Mouse (Mus musculus) kidney, postnatal 36 days (tissue): Measurements from ENCODE around the gene Eif3l.

Experiments
- DNase-seq, 2 experiments: peaks; one replicate each; pipeline ENCODE4 v3.0.0; 2021 to 2022; ENCODE audit warnings: mixed read lengths in 2 of 2

Eif3l gene

DNA sequence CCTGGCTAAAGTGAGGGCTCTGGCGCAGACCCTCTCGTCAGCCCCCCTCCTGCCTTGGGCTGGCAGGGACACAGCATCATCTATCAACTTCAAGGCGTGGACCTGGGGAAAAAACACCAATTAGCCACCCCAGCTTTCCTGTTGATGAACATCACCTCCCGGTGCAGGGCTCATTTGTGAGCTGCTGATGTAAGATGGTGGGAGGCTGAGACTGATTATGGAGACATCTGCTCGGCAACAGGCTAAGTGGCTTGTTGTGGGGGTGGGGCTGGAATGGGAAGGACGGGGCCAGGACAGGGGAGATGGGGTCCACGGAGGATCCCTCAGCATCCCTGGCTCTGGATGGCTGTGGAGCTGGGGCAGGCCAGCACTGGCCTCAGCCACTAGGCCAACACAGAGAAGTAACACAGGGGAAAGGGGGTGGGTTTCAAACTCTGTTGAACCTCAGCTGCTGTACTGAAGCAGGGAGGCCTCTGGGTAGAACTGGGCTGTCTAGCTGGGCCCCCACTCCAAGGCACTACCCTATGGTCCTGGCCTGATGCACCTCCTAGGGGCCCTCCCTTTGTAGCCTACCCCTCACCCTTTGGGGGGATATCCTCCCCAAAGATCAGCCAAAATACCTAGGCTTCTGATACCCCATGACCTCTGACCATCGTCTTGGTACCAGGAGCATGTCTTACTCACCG, 24.7 kb upstream of the Eif3l start:
- no peak for DNase-seq

DNA sequence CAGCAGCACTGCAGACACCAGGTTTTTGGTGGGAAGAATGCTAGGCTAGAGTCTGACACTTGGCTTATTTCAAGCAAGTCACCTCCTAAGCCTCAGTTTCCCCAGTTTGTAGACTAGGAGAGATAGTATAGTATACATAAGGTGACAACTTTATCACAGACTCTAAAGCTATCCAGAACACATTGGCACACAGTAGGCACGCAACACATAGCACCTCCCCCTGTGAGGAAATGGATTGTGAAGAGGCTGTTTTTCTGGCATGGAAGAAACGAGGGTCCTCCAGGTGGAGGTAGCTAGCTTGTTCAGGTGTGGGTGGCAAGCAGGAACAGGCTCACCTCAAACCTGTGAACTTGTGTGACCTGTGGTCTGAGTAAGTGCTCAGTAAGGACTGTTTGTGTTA, 24.0 kb upstream of the Eif3l start:
- no peak for DNase-seq

DNA sequence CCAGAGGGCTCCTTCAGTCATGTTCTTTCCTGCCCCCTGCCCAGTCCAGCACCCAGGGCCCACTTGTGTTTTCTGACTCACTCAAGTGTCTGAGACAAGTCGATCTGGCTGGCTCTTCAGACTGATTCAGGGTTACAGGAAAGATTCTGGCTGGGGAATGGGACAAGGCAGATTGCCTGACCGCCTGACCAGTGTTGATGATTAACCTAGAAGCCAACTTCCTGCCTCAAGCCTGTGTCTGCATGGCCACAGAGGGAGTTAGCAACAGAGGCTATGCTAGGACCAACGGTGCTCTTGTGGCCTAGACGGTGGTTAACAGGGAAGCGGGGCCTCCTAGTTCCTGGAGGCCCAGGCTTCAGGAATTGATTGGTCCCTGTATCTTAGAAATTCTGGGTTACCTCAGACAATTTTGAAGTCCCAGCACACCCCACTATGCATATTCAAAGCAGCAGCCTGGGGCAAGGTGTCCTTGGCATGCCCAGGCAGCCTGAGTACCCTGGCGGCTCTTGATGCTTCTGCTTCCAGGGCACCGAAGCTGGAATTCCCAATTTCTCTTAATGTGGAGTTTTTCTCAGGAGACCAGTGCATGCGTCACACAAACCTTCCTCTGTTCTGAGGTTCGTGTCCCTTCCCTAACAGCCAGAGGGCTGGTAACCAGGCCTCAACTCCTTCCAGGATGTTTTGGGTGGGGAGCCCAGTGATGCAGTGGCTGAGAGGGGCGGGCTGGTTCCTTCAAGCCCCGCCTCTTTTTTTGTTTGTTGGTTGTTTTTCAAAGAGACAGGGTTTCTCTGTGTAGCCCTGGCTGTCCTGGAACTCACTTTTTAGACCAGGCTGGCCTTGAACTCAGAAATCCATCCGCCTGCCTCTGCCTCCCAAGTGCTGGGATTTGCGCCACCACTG, 23.3 kb upstream of the Eif3l start:
- DNase-seq, result peak; percentile 81 to 90

DNA sequence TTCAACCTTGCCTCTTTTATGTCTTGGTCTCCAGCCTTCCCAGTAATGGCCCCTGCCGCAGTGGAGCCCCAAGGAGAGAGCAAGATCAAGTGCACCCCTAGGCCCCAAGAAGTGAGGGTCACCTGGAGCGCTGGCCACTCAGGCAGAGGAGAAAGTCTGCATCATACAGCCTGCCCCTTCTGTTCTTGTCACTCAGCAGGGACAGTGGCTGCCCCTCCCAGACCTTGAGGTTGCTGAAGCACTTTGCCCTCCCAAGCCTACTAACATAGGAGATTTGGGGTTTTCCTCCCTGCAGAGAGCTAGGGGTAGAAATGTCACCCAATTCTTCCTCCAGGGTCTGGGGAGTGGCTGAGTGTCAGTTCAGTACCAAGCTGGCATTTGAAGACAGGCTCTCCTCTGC, 22.6 kb upstream of the Eif3l start:
- no peak for DNase-seq

DNA sequence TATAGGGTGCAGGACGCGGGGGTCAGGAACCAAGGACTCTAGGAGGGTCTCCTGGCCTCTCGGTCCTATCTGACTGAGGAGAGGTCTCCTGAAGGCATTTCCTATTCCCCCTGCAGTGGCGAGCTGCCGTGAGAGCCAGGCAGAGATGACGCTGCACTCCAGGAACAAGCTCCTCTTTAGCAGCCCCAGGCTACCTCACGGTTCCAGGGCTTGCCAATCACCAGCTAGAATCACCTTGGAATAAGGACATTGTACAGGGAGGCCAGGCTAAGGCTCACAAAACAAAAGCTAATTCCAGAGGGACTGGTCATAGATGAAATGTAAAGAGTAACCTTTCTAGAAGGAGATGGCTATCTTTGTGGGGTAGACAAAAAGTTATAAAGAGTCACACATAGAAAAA, 18.4 kb upstream of the Eif3l start:
- DNase-seq, result peak; percentile 23 to 28

DNA sequence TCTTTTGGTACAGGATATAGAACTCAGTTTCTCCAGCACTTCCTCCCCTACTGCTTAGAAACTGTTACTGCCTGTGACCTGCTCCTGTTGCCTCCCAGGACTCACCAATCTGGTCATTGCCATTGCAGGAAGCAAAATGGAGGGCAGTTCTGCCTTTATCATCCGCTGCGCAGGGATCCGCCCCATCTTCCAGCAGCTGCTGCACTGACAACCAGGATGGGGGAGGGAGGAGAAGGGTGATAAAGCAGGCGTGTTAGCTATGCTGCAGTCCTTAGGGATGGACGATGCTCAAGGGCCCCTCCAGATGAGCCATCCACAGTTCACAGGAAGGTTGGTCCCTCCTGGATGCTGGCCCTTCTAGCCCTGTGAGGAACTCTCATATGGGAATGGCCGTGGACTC, 17.1 kb upstream of the Eif3l start:
- no peak for DNase-seq

DNA sequence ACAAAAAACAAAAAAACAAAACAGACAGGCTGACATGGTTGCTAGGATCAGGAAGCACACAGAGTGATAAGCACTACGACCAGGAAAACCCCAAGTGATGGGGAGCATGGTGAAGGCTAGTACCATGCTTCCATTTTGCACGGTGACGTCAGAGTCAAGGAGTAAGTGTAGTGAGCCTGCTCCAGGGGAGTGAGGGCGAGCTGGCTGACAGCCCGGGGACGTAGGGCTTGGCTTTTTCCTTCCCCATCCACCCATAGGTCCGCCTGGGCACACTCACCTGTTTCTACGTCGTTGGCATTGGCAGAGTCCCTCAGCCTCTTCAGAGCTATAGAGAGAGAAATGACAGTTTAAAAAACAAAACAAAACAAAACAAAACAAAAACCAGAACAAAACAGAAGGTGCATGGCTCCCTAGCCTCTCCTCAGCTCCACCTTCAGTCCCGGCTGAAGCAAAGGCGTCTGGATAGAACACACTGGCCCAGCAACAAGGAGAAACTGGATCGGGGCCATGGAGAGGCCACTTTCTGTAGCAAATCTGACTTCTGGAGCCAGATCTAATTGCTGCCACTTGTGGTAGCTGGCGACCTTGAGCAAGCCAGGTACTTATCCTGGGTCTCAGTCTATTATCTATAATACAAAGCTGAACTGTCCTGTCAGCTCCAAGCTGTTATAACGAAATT, 14.0 kb upstream of the Eif3l start:
- DNase-seq, result peak; percentile 26 to 42

DNA sequence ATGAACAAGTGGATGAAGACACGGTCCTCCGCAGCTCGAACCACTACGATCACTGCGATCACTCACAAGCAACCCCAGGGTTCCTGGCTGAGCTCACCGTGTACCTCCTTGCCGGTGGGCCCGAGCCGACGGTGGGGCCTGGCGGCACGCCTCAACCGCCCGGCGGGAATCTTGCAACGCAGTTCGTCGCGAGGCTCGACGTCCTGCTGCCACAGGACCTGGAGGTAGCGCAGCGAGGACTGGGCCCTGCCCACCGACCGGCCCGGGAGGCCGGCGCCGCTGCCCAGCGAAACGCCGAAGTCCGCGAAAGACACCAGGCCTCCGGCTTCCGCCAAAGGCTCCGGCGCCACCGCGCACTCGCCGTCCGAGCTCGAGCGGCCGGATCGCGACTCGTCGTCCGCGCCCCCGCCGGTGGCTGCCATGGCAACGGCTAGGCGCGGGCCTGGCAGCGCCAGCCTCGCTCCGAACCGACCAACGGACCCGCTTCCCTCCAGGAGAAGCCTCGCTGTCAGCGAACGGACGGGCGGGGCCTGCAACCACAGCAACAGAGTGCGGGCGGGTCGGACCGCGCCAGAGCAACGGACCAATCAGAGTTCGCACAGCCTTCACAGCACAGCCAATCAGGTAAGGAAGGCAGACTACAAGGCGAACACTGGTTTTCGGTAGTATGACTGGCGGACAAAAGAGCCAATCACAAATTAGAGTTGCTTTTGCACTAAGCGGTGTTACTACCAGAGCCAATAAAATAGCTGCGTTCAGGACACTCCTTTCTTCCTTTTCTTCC, 12.4 kb upstream of the Eif3l start, which contains the start of gene Ankrd54:
Ankrd54 (minus strand) TSS at position 518 of the 784 bp plus-strand sequence.
- DNase-seq, result peak; percentile 98 to 100

DNA sequence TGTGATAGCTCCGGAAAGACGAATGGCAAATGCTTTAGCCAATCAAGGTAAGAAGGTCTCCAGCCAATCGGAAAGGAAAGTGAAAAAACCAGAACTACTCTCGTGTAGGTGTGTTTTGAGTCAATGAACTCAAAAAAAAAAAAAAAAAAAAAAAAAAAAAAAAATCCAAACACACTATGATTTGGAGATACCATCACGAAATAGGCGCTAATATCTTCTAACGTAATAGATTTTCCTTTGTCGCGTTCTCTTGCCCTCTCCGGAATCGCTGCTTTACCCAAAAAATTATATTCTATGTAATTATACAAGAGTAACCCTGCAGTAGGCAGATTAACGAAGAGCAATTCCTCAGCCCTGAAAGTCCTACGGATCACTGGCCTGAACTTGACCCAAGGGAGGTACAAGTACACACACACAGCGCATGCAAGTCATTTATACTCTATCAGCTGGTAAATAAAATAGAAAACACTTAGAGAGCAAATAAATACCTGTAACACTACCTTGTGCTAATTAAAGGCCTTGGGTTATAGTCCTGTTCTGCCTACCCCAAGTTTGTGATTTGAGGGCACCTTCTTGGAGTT, 11.7 kb upstream of the Eif3l start:
- peak; percentile 30 to 50 for DNase-seq

DNA sequence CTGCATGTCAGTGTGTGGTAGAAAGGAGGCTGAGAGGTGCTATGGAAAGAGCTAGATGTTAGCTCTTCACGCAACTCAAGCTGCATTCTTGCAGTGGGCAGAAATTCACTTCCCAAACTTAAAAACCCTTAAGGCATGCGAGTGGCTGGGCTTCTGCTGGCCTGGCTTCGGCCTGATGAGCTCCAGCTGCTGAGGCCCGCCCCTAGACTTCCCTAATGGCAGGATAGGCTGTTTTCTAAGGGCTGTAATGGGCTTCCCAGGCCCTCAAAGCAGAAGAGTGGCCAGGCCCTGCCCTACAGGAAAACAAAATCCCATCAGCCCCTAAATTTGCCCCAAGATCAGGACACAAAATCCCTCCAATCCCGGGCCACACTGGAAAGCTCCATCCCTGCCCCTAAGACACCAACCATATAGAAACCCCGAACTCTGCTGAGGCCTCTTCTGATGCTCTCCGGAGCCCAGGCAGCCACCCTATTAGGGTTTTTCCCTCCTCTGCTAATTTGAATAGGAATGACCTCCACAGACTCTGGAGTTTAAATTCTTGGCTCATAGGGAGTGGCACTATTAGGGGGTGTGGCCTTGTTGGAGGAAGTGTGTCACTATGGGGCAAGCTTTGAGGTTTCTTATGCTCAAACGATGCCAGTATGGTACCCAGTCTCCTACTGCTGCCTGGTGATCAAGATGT, 9.8 kb upstream of the Eif3l start:
- DNase-seq, result no peak

DNA sequence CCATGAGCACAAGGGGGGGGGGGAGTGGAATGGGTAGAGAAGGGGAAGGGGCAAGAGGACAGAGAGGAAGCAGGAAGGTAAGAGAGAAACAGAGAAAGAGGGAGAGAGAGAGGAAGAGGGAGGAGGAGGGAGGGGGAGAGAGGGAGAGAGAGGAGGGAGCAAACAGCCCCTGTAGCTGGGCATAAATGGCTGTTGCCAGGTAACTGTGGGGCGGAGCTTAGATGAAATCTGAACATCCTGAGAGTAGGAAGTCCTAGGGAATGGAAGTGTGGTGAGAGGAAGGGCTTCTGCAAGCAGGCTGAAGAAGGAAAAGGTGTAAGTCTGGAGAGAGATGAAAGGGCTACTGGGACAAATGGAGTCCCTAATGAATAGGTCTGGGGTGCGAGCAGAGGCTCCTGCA, 8.7 kb upstream of the Eif3l start:
- peak; percentile 47 to 53 for DNase-seq

DNA sequence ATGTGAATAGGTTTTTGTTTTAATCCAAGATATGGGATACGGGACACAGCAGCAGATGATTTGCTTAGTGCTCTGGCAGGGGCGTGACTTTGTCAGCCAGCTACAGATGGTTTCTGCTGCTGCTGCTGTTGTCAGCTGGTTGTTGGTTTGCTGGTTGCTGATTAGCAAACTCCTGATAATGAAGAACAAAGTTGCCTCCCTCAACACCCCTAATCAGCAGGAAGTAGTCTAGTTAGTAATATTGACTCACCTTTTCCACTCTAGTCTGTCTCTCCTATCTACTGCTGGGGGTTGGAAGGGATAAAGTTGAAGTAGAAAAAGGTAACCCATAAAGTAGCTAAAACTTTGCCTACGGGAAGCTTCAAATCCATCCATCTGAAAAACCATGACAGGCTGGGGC, 7.3 kb upstream of the Eif3l start:
- DNase-seq, result no peak

DNA sequence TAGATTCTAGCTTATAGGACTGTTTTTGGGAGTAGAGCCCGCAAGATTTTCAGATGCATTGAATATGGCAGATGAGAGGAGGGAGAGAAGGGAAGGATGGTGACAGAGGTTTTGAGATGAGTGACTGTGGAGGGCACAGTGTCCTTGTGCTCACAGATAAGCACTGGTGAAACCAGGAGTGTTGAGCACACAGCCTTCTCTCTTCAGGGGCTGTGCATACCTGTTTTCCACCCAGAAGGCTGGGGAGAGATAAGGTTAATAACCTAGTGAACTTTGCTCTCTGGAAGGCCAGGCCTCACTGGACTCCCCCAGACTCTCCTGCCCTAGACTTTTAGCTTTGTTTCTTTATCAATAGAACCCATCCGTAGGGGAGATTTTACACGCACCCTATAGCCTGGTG, 6.6 kb upstream of the Eif3l start:
- no peak for DNase-seq

DNA sequence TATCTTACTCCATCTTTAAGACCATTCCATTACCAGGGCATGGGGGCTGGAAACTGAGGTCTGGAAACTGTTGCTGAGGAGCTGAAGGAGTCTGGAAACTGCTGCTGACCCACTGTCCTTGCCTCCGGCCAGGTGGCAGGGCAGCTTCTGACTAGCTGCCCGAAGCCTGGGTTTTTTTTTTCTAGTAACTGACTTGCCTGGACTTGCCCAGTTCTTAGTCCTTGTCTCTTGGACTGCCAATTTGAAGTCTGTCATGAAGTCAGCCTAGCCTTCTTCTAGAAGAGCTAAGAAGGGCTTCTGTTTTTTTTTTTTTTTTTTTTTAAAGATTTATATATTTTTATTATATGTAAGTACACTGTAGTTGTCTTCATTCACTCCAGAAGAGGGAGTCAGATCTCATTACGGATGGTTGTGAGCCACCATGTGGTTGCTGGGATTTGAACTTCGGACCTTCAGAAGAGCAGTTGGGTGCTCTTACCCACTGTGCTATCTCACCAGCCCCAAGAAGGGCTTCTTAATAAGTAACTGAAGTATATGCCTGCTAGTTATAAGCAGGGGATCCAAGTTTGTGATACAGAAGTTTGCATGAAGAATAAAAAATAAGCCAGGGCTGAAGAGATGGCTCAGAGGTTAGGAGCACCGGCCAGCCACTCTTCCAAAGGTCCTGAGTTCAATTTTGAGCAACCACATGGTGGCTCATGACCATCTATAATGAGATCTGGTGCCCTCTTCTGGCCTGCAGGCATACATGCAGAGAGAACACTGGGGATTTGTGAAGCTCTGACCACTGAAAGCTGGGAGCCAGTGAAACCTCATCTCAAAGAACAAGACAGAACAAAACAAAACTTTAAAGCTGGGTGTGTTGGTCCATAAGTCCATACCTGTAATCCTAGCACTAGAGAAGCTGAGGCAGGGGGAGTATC, 3.6 kb upstream of the Eif3l start:
- DNase-seq, result peak; percentile 60 to 63

DNA sequence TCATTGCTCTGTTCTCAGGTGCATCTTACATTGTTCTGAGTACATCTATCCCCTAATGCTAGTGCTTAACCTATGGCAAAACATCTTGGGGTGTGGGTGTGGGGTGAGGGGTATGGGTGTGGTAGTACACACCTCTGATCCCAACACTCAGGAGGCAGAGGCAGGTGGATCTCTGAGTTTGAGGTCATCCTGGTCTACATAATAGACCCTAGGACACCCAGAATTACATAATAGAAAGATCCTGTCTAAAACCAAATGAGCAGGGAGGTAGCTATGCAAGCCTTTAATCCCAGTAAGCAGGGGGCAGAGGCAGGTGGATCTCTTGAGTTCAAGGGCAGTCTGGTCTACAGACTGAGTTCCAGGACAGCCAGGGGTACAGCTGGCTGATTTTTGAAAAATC, 1.2 kb upstream of the Eif3l start:
- no peak for DNase-seq

DNA sequence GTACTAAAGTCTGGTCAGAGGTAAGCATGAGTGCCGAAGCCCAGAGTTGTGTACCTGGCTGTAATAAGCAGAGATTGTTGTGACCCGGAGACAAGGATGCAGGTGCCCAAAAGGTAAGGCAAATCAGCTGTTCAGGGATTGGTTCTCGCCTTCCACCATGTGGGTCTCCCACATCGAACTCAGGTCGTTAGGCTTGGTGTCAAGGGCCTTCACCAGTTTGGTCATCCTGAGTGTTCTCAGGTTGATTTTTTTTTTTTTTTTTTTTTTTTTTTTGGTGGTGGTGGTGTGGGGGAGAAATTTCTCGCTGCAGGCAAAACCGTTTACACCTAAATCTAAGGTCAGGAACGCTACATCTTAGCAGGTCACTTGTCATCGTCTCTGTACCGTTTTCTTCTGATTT, 533 bp upstream of the Eif3l start:
- no peak for DNase-seq

DNA sequence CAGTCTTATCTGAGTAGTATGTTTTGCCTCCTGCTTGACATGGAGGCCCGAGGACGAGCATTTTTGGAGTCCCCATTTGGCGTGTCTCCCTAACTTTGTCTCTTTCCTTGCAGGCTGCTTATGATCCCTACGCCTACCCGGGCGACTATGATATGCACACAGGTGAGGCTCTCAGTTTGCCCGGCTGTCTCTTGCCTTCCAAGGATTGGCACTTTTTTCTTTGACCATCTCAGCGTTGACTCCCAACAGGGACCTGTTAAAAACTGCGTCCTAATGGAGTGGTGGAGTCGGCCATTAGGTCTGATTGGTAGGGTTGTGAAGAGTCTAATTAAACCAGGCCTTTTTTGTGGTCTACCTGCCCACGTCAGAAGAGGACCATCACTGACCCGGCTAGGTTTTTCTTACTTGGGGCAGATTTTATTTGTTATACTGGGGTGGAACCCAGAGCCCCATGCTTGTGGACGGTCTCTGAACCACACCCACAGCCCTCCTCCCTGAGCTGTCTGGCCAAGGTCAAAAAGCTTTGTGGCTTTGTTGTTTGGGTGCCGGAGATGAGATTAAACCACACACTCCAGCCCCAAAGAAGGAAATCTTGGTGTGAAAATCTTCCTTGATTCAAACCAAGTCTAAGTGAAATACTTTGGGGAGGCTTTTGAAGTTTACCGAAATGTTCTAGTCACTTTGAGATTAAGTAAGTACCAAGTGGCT, 833 bp downstream of the Eif3l start:
- no peak for DNase-seq

DNA sequence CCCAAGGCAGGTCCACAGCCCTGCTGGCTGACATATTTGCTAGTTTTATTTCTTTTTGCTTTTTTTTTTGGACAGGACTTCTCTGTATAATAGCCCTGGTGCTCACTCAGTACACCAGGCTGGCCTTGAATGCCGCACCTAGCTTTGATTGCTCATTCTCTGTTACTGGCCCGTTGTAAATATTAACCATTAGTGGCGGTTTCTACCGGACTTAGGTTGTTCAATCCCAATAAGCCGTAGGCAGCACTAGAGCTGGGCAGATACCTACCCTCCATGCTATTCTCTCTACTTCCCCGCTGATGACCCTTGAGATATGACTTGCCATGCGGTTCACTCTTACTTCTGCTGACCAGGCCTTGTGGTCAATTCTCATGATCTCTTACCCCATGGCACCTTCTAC, 4.6 kb downstream of the Eif3l start:
- peak in 1 of 2 experiments; percentile 29 for DNase-seq

DNA sequence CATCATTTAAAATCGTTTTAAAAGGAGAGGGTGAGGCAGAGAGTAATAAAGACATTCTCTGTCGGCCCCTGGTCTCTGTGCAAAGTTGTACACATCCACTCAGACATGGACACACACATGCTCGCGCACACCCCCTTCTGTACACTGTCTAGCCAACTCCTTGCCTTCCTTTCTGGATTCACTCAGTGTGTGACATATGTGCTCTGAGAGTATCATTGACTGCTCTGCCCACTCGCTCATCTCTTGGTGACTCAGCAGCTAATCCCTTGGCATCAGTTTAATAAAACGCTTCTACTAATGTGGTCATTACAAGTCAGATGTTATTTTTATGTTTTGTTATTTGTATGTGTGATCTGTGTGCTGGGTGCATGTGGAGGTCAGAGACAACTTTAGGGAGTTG, 17.3 kb downstream of the Eif3l start:
- no peak for DNase-seq
